Mouse (Mus musculus) T-helper 17 cell (primary cell): ENCODE data around the gene Tnip1.
"Not testable (repeated sequence)": the region's sequence is repeated elsewhere in the genome, so short reads cannot be mapped to it uniquely, and the experiment has no call there.

ENCODE experiments used
- in situ Hi-C, 2 experiments: fragments of 300-600 bp; cut with MboI, MseI; formaldehyde crosslinking; loops; 1 replicate in 1 of 2; 2 replicates in 1 of 2; pipeline ENCODE4 v1.15.1; 2025; ENCODE audit warnings: high pct_unique_total_duplicates in 2 of 2

The Tnip1 gene

DNA sequence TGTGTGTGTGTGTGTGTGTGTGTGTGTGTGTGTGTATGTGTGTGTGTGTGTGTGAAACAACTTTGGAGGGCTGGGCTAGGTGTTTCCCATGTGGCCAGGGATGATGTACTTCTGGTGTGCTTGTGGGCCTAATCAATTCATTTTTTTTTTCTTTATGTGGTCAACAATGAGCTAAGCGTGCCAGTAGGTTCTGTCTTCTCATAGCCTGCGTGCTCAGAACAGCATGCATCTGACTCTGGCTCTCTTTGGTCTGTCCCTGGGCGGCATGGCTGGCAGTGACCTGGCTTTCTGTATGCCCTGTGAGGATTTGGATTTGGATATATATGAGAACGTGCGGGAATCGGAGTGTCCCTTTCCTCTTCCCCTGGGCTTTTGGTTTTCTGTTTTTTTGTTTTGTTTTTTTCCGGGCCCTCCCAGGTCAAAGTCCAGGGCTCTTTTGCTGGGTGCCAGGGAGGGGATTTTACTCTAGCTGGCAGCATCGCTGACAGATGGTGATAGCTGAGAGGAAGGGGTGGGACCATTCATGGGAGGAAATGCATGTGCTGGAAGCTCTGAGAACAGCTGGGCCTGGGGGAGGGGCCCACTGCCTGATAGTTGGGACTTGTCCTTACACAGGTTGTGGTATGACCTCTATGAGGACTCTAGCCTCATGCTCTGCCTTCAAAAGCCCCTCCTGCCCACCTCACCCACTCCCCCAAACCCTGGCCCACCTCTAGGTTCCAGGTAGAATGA lies 10.9 kb upstream of the Tnip1 start:
- in situ Hi-C loops: no loop called here

DNA sequence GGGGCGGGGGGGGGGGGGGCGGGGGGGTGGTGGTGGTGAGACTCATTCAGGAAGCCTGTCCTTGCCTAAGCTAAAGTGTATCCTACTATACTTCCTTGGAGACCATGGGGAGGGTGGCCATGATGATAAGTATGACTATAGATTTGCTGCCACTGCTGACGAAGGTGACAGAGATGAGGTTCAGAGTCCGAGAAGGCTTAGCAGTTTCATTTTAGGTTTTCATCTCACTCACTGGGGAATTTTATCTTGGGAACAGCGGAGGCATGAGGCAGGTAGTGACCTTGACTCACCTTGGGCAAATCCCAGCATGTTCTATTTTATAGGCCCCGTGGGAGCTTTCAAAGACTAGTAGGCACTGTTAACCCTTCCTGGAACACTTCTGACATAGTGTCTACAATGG lies 10.1 kb upstream of the Tnip1 start:
- in situ Hi-C loops: no loop called here

DNA sequence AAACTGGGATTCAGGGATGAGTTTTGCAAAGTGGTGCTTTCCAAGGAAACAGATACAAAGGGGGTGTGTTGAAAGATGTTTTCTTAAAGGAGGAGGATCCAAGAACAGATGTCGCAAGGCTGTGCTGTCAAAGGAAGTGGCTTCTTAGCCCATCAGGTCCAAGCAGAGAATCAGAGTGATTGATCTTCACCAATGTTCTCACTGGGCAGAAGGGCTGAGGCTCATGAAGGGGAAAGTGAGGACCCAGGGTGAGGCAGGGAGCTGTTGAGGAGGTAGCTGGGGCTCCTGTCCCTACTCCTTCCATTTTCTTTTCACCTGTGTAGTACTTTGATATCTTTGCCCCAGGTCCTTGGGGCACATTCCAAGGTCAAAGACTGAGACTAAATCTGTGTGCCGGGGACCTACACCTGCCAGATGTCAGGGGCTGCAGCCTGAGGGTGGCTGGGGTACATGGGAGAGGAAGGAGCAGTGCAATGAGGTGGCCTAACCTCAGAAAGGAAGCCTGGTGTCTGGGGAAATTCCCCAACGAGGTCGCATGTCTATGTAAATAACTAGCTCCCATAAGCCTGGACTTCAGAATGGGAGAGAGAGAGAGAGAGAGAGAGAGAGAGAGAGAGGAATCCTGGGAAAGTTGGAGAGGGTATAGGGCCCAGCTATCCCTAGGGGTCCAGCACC lies 9.5 kb upstream of the Tnip1 start:
- in situ Hi-C loops: no loop called here

DNA sequence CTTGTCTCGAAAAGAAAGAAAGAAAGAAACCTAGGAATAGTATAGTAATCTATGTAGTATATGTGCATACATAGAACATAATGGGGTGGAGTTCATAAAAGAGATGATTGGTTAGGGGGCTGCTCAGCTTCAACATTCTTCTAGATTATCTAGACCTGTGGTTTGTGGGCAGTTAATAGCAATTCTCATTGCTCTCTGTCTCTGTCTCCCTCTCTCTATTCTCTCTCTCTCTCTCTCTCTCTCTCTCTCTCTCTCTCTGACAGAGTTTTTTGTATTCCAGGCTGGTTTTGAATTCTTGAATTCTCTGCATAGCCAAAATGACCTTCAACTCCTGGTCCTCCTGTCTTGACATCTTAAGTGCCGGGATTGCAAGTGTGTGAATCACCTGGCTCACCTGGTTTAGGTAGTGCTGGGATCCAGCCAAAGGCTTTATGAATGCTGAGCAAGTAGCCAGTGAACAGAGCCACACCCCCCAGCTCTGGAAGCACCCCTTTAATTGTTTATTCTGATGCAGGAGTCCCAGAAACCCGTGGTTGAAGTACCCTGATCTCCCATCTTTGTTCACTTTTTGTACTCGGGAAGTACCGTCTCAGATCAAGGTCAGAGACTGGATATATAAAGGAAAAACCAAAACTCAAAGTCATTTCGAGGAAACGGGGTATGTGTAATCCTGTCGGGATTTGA lies 8.8 kb upstream of the Tnip1 start:
- in situ Hi-C loops: no loop called here

DNA sequence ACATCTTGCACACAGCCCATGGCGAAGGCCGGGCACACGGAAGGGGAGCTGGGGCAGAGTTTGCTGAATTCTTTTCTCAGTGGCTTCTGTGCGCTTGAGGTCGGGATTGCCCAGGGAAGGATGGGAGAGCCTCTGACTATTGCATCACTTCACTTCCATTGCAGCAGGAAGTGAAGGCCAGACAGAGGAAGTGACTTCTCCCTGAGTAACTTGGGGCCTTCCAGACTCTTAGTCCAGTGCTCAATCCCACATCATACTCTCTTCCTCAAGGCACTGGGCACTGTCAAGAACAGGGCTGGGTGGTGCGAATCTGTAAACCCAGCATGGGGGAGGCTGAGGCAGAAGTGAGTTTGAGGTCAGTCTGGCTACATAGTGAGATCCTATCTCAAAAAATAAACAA lies 2.5 kb upstream of the Tnip1 start:
- in situ Hi-C loops: no loop called here

DNA sequence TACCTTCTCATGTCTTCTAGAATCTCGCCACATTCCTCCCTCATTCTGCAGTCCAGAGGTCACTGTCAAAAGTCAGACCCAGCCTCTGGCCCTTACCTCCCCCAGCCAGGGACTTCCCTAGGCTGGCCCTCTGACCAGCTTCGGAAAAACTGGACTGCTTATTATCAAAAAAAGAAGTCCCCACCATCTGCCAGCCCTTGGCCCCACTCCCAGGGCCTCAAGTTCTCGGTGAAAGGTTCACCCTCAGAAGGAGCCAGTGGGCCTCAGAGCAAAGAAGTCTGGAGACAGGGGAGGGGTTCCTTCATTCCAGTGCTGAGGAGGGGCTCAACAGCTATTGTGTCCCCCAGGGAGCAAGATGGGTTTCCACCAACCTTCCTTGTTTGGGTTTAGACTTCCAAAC lies 796 bp downstream of the Tnip1 start:
- in situ Hi-C loops: no loop called here

DNA sequence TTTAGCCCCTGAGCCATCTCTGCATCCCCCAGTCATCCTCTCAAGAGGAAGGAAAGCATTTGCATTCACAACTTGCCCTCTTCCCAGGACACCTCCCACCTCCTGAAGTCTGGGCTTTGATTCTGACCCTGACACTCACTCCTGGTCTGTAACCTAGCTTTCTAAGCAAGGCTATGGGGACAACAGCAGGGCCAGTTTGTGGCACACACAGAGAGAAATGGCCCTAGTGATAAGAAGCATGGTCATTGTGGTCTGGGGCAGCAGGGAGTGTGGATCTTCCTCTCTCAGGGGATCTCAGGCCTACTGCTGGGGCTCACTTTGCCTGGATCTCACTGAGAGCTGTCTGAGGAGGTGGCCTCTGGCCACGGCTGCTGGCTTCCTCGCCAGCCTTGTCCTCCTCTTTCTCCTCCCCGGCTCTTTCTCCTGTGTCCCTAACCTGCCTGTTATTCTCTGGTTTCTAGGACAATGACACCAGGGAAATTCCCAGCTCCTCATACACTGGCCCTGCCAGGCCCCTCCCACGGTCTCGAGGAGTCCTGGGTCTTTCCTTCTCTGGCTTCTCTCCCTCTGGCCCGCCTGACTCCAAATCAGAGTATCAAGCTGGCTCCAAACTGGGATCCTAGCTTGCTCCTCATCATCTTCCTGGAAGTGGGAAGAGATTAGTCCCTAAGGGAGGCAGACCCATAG lies 1.4 kb downstream of the Tnip1 start:
- in situ Hi-C loops: no loop called here

DNA sequence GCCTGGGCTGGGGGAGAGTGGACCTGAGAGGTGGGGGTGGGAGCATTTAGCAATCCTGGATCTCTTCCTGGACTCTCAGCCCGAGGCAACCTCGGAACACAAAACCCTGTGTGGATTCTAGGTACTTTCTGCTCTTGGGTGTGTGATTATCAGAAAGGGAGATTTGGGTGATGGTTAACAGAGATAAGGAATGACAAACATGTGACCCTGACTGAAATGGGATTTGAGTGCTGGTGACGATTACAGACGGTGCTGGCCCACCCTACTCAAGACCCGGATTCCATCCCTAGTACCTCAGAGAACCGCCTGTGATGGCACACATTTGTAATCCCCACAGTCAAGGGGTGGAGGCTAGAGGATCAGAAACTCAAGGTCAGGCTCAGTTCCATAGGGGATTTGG lies 2.5 kb downstream of the Tnip1 start:
- in situ Hi-C loops: no loop called here

DNA sequence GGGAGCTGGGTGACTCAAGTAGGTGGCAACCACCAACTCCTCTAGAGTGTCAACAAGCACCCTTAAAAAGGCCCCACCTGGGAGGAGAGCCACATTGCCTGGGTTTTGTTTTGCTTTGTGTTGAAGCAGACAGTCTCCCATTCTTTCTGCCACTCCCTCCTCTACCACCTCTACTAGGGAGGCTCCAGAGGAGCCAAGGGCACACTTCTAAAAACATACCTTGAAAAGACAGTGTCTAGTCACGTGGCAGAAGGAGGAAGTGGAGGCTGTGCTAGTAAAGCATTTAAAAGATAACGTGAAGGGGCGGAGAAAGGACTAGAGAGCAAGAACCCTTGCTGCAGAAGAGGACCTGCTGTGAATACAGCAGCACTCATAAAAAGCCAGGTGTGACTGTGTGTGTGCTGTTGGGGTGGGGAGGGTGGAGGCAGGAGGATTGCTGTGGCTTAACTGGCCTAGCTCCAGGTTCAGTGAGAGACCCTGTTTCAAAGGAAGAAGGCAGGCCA lies 4.1 kb downstream of the Tnip1 start:
- in situ Hi-C loops: no loop called here

DNA sequence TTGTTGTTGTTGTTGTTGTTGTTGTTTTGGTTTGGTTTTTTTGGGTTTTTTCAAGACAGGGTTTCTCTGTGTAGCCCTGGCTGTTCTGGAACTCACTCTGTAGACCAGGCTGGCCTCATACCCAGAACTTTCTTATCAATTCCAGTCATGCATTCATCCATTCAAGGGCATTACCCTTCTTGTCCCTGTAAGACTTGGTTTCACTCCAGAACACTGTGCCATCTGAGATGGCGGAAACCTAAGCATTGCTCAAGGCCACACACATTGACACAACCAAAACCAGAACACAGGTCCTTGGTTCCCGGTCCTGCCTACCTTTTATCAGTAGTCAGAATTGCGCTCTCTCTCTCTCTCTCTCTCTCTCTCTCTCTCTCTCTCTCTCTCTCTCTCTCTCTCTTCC lies 5.0 kb downstream of the Tnip1 start:
- in situ Hi-C loops: not testable (repeated sequence)

DNA sequence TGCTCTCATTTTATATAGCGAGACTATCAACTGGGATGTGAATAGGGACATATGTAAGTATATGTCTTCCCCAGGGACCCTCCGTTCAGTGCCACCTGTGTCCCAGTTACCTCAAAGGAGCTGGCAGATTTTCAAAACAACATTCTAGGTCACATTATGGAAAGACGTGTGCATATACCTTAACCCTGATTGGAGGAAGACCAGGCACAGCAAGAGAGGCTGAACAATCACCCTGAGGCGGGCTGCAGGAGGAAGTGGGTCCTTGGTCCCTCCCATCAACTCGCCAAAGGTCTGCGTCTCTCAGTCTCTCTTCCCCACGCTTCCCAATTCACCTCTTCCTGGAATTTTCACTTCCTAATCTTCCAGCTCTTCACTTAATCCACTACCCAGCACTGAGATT lies 5.8 kb downstream of the Tnip1 start:
- in situ Hi-C loops: no loop called here

DNA sequence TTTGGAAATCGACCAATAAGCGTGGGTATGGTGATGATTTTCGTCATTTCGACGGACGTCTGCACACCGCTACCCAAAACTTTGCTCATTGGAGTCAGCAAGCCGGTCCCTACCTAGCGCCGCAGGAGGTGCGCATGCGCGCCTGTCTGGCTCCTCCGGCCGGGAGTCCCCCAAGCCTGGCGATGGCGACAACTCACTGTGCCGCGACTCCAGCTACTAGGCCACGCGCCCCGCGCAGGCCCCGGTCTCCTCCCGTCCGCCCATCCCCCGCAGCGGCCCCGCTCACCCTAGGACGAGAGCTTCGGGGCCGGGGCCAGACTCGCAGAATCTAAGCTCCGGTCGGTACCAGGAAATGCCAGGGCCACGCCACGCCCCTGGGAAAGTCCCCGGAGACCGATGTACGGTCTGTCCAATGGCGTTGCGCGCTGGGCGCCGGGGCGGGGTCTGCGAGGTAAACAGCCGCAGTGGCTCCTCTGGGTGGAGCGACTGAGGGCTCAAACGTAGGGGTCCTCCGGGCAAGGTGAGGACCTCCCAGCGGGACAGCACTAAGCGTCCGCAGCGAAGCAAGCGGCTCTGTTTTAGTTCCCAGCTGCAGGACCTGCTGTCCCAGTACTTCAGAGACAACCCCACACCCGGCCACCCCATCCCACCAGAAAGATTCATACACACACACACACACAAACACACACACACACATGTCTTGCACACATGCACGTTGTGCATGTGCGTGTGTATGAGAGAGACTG lies 6.8 kb downstream of the Tnip1 start:
- in situ Hi-C loops: no loop called here

DNA sequence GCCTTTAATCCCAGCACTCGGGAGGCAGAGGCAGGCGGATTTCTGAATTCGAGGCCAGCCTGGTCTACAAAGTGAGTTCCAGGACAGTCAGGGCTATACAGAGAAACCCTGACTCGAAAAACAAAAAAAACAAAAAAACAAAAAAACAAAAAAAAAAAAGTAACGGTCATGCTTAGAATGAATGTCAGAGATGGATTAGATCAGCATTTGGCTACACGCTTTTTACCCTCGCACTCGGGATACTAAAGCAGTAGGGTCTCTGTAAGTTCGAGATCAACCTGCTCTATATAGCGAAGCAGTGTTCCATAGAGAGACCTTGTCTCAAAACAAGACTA lies 7.3 kb downstream of the Tnip1 start:
- in situ Hi-C loops: not testable (repeated sequence)

DNA sequence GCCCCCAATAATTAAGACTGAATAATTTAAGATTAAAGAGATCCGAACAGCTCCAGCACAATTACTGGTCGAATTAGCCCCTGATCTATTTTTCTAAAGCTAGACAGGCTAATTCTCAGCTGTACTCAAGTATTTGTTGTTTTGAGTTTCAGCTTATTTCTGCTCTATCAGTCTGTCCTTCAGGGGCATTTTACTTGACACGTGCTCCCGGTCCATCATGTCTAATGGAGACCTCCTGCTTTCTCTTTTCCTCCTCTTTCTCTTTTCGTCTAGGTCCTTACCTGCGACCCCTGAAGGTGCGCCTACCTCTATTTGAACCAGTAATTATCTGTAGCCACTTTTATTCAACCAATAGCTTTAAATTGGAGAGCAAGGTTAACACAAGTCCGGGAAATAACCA lies 8.0 kb downstream of the Tnip1 start:
- in situ Hi-C loops: no loop called here

DNA sequence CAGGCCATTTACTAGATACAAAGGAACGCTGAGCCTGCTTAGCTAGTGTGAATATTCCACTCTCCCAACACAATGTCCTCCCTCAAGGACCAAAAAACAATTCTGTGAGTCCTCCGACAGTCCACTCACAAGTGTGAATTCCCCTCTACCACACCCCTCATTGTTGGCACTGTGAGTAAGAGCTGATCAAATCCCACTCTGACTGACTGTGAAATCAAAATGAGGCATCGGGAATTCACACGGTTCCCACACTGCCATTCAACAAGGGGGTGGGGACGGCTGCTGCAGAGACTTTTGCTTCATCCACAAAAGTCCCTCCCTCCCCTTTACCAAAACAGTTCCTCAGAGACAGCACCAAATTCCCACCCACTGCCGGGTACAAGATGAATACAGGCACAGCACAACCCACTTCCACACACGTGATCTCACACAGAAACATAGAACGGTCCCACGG lies 8.7 kb downstream of the Tnip1 start:
- in situ Hi-C loops: no loop called here

DNA sequence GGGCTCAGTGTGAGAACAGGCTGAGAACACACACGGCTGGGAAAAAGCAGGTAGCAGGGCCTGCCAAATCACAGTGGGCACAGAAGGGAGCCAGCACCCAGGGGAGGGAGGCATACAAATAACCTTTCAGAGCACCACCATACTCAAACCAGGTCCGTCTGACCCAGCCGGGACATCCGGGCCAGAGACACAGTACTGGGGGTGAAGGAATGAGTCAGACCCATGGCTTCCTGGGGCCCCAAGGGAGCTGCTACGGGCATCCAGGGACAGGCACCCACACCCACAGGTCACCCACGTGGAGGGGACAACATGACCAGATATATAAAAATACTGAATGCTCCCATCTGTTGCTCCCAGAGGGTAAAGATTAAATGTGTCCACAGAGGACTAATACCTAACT lies 10.1 kb downstream of the Tnip1 start:
- in situ Hi-C loops: no loop called here

DNA sequence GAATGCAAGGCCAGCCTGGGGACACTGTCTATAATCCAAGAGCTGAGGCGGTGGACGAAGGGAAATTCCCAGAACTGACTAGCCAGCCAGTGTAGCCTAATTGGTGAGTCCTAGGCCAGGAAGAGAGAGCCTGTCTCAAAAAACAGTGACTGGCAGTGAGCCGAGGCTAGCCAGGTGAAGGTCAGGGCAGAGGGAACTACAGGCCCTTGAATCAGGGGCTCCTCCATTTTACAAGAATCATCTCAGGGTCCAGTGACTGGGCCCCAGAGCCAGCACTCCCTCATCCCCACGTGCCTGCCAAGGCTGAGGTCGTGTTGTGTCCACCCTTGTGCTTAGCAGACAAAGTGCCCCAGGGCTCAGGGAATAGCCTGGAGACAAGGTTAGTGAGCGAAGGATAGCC lies 12.0 kb downstream of the Tnip1 start:
- in situ Hi-C loops: no loop called here

DNA sequence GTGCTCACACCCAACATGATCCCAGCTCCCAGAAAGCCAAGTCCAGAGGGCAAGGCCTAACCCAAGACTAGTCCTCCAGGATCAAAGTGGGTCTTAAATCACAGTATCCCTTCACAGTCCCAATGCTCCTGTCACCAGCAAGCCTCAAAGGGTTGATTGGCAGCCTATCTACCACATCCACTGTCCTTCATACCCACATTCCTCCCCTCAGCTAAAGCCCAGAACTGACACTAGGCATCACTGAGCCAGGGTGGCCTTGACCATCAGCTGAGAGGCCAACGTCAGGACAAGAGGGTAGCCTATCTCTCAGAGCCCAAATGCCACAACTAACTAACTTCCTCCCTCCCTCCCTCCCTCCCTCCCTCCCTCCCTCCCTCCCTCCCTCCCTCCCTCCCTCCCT lies 13.0 kb downstream of the Tnip1 start:
- in situ Hi-C loops: no loop called here

DNA sequence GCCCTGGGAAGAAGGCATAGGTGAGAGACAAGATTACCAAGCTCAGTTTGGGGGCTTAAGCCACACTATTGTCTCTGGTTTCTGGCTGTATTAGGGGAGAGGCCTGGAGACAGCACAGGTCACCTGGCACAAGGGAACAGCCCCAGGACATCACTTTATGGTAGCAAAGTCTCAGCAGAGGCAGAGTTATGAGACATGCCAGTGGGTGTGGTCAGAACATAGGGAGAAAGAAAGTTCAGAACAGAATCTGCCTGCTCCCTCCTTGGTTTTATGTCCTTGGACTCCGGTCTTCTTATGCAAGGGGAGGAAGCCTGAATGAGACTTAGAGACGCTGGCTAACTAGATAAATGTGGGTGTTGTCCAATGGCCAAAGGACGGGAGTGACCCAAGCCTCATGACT lies 18.0 kb downstream of the Tnip1 start:
- in situ Hi-C loops: no loop called here

DNA sequence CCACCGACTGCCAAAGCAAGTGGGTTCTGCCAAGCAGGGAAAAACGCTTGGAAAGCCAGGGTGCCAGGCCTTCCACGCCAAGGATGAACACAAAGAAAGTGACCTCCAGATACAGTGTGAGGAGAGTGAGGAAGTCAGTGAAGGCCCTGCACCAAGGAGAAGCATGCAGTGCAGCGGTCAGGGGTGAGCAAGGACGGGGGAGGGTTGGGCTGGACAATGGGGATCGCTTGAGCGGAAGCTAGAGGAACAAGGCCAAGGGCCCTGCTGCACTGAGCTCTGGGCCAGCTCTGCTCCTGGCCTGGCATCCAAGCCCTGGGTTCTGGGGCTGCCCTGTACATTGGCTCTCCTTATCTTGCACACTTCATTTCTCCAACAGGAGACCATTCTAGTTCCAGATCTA lies 22.7 kb downstream of the Tnip1 start:
- in situ Hi-C loops: no loop called here

DNA sequence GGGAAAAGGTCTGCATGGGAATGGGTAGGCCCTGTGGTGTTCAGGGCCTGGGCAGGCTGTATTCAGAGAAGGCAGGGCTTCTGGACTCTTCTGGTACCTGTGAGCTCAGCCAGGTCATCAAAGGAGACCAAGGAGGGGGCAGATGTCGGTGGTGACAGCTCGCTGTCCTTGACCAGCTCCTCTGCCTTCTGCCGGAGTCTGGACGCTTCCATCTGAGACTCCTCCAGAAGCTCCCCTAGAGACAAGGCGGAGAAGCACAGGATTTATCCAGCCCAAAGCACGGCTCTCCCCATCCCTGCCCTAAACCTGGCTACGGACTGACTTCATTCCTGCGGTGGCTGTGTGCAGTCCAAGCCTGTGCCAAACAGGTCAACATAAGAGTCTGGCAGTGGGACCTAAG lies 23.2 kb downstream of the Tnip1 start:
- in situ Hi-C loops: no loop called here

DNA sequence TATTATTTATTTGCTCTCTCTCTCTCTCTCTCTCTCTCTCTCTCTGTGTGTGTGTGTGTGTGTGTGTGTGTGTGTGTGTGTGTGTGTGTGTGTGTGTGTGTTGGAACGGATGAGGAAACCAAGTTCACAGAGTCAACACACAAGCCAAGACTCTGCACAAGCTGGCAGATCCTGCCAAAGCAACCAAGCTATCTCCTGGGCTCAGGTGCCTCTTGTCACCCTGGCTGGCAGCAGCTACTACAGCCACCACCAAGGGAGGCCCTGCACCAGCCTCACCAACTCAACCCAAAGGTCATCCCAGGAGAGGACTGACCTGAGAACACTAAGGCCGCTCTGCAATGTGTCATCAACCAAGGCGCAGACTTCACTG lies 26.0 kb downstream of the Tnip1 start:
- in situ Hi-C loops: no loop called here
